Mouse (Mus musculus): ENCODE measurements around the gene Adat1.
A peak's percentile ranks its signal among the peaks of the same experiment; 100 is the strongest.
"Not testable (repeated sequence)": the region's sequence is repeated elsewhere in the genome, so short reads cannot be mapped to it uniquely, and the experiment has no call there.

Gene Adat1

GRCm38 (mm10) chr8:111939516-111940142 is 52.5 kb downstream of the Adat1 start:
- DNase-seq (ENCODE audit: low spot score in 2 of 2): no peak

- not testable (repeated sequence) for DNase-seq (ENCODE audit: low spot score in 2 of 2)
Observed at GRCm38 (mm10) chr8:111938076-111938985, 53.8 kb downstream of the Adat1 start.

- no peak for DNase-seq (ENCODE audit: low spot score in 2 of 2)
Observed at GRCm38 (mm10) chr8:111937184-111937583, 54.9 kb downstream of the Adat1 start.

- no peak for DNase-seq (ENCODE audit: low spot score in 2 of 2)
Observed at GRCm38 (mm10) chr8:111934201-111934600, 57.9 kb downstream of the Adat1 start.

GRCm38 (mm10) chr8:111933348-111934076 is 58.6 kb downstream of the Adat1 start, which contains the start of gene Tmem231:
TSS of gene Tmem231 (minus strand) at chr8:111933881.
- DNase-seq (ENCODE audit: low spot score in 2 of 2): peak; percentile 86 to 87

- no peak for DNase-seq (ENCODE audit: low spot score in 2 of 2)
Observed at GRCm38 (mm10) chr8:111932580-111933336, 59.3 kb downstream of the Adat1 start.

GRCm38 (mm10) chr8:111931721-111932120 is 60.4 kb downstream of the Adat1 start:
- no peak for DNase-seq (ENCODE audit: low spot score in 2 of 2)

GRCm38 (mm10) chr8:111929648-111930344 is 62.3 kb downstream of the Adat1 start:
- DNase-seq (ENCODE audit: low spot score in 2 of 2): no peak

- DNase-seq (ENCODE audit: low spot score in 2 of 2): no peak
Observed at GRCm38 (mm10) chr8:111924976-111925375, 67.1 kb downstream of the Adat1 start.

- no peak for DNase-seq (ENCODE audit: low spot score in 2 of 2)
Observed at GRCm38 (mm10) chr8:111923383-111923804, 68.7 kb downstream of the Adat1 start.

- no peak for DNase-seq (ENCODE audit: low spot score in 2 of 2)
Observed at GRCm38 (mm10) chr8:111920971-111921370, 71.1 kb downstream of the Adat1 start.

GRCm38 (mm10) chr8:111919663-111920062 is 72.4 kb downstream of the Adat1 start:
- DNase-seq (ENCODE audit: low spot score in 2 of 2): no peak

Data from frontal cortex, postnatal 14 days (tissue).